In genomic region chr19:32732922-32733321, GRCm38 (mm10) we compare ENCODE assay signal across 27 mouse cellular contexts.
"Had no signal": no experiment of that assay in that cellular context is flagged by ENCODE, and none has a peak within 500 bp of the region (broad histone marks: within the 10 kb centered on the region; RNA-seq: fewer than 3 reads in every experiment).

No protein-coding gene starts in this region.

- H3K4me3 ChIP-seq: embryonic facial prominence, embryonic 10.5 days; embryonic facial prominence, embryonic 12.5 days; embryonic facial prominence, embryonic 13.5 days; embryonic facial prominence, embryonic 15.5 days; erythroblast, embryonic 14.5 days; forebrain, embryonic 10.5 days; forebrain, embryonic 12.5 days; forebrain, embryonic 13.5 days; forebrain, embryonic 15.5 days; gastrocnemius, adult 2 months; heart, adult 2 months had no signal

- H3K27ac ChIP-seq: embryonic facial prominence, embryonic 10.5 days; embryonic facial prominence, embryonic 12.5 days; embryonic facial prominence, embryonic 13.5 days; embryonic facial prominence, embryonic 15.5 days; forebrain, embryonic 10.5 days; forebrain, embryonic 12.5 days; forebrain, embryonic 13.5 days; forebrain, embryonic 15.5 days; gastrocnemius, adult 2 months; heart, adult 2 months had no signal

- H3K27me3 ChIP-seq: embryonic facial prominence, embryonic 15.5 days; forebrain, embryonic 13.5 days; forebrain, embryonic 15.5 days had no signal

- DNase-seq: cerebellum, adult 8-10 months; cerebellum, adult 9-10 months; cerebellum, adult 9-11 months; cerebellum, postnatal 10 days; cerebellum, postnatal 14 days; cerebellum, postnatal 25 days; cerebellum, postnatal 36 days; embryo, embryonic 11 days; forebrain, postnatal 0 days; gastrocnemius, adult 2 months; gastrocnemius, postnatal 10 days; gastrocnemius, postnatal 14 days; gastrocnemius, postnatal 25 days; gastrocnemius, postnatal 36 days; heart, adult 18-20 months; heart, adult 2 months had no signal

- ATAC-seq: forebrain, embryonic 13.5 days; forebrain, embryonic 14.5 days; forebrain, embryonic 15.5 days; forebrain, embryonic 16.5 days; forebrain, postnatal 0 days had no signal

- H3K4me1 ChIP-seq: embryonic facial prominence, embryonic 10.5 days; embryonic facial prominence, embryonic 12.5 days; embryonic facial prominence, embryonic 13.5 days; embryonic facial prominence, embryonic 15.5 days; forebrain, embryonic 12.5 days; forebrain, embryonic 13.5 days; forebrain, embryonic 15.5 days had no signal

- H3K4me2 ChIP-seq: embryonic facial prominence, embryonic 12.5 days; embryonic facial prominence, embryonic 13.5 days; embryonic facial prominence, embryonic 15.5 days; forebrain, embryonic 12.5 days; forebrain, embryonic 13.5 days; forebrain, embryonic 15.5 days had no signal

- H3K9me3 ChIP-seq: embryonic facial prominence, embryonic 10.5 days; embryonic facial prominence, embryonic 12.5 days; embryonic facial prominence, embryonic 13.5 days; embryonic facial prominence, embryonic 15.5 days; forebrain, embryonic 10.5 days; forebrain, embryonic 12.5 days; forebrain, embryonic 13.5 days; forebrain, embryonic 15.5 days had no signal

- H3K36me3 ChIP-seq: embryonic facial prominence, embryonic 10.5 days; embryonic facial prominence, embryonic 12.5 days; embryonic facial prominence, embryonic 13.5 days; embryonic facial prominence, embryonic 15.5 days; forebrain, embryonic 10.5 days; forebrain, embryonic 12.5 days; forebrain, embryonic 15.5 days had no signal

- H3K9ac ChIP-seq: embryonic facial prominence, embryonic 12.5 days; embryonic facial prominence, embryonic 13.5 days; embryonic facial prominence, embryonic 15.5 days; forebrain, embryonic 12.5 days; forebrain, embryonic 13.5 days; forebrain, embryonic 15.5 days; forebrain, postnatal 0 days had no signal
